Mouse (Mus musculus) neural tube, embryonic 11.5 days (tissue): ENCODE measurements at regions not wholly inside any gene's neighbourhood (a gene's known extent, or its start where the extent isn't known, plus 50 kb on each side); places are given as distances from the start of the nearest gene placed in this dataset.
"Not testable (repeated sequence)": the region's sequence is repeated elsewhere in the genome, so short reads cannot be mapped to it uniquely, and the experiment has no call there.

Experiments
- ATAC-seq: fragments of 200-750 bp; cut with Nextera tagmentation; 2 replicates; pipeline ENCODE4 v1.8.0; 2017; ENCODE audit warnings: moderate number of reproducible peaks, mild to moderate bottlenecking, moderate TSS enrichment, moderate library complexity; ENCODE audit not compliant: insufficient read depth, low FRiP score, low TSS enrichment
- DNase-seq: peaks from one replicate; pipeline ENCODE4 v3.0.0-alpha.2; 2015; ENCODE audit warnings: low spot score
- H3K27ac ChIP-seq: fragments of 300-500 bp; sonication (generic); 2 replicates; pipeline ENCODE4 v1.5.1; 2014; ENCODE audit warnings: low read depth, mild to moderate bottlenecking, low read length
- H3K27me3 ChIP-seq: fragments of 300-500 bp; sonication (generic); 2 replicates; pipeline ENCODE4 v1.6.1; 2014; ENCODE audit warnings: mild to moderate bottlenecking, low read length, mixed read lengths; ENCODE audit not compliant: control insufficient read depth, insufficient read depth
- H3K36me3 ChIP-seq: fragments of 300-500 bp; sonication (generic); 2 replicates; pipeline ENCODE4 v1.6.1; 2014; ENCODE audit warnings: mild to moderate bottlenecking, low read length, moderate library complexity, mixed read lengths; ENCODE audit not compliant: control insufficient read depth, insufficient read depth
- H3K4me1 ChIP-seq: fragments of 300-500 bp; sonication (generic); 2 replicates; pipeline ENCODE4 v1.6.1; 2014; ENCODE audit warnings: low read length, mixed read lengths; ENCODE audit not compliant: control insufficient read depth, insufficient read depth
- H3K4me2 ChIP-seq: fragments of 300-500 bp; sonication (generic); 2 replicates; pipeline ENCODE4 v1.6.1; 2014; ENCODE audit warnings: low read depth, mild to moderate bottlenecking, moderate library complexity
- H3K4me3 ChIP-seq: fragments of 300-500 bp; sonication (generic); 2 replicates; pipeline ENCODE4 v1.5.1; 2014; ENCODE audit warnings: low read depth, low read length
- H3K9ac ChIP-seq: fragments of 300-500 bp; sonication (generic); 2 replicates; pipeline ENCODE4 v1.6.1; 2014; ENCODE audit warnings: mild to moderate bottlenecking, low read length
- H3K9me3 ChIP-seq: fragments of 300-500 bp; sonication (generic); 2 replicates; pipeline ENCODE4 v1.6.1; 2016; ENCODE audit warnings: low read length; ENCODE audit not compliant: control insufficient read depth
- WGBS: fragments of 180-500 bp; shearing (Covaris S2); extraction: QIAGEN DNeasy Blood & Tissue Kit; methylation state at CpG from one replicate; pipeline ENCODE4 v1.1.7; 2014; 5-methylcytosine and 5-hydroxymethylcytosine counted together

DNA sequence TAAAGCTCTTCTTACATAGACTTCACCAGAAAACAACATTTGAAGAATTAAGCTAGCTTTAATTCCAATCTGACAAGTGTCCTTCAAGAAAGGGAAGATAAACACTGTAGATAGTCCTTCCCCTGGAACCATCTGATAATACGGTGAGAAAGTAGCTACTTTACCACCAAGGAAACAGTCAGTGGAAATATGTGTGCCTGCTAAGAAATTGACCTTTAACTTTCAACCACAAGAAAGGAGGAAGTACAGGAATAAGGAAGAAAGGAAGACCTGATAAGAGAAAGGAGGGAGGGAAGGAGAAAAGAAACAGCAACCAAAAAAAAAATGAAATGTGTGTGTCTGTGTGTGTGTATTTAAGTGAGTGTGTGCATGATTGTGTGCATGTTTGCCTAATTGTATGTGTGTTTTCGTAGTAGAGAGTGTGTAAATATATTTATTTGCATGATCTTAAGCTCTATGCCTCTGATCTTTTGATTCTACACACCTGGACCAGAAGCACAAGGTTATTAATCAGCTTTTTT is 831.3 kb downstream of the Pla2g4a start:
- Histone ChIP-seq H3K27ac (no peak overlapping the region), H3K9me3 (no peaks in the 10 kb centered on the region), H3K4me1 (no peaks in the 10 kb centered on the region), H3K9ac (no peak overlapping the region), H3K27me3 (no peaks in the 10 kb centered on the region), H3K4me3 (no peak overlapping the region), H3K4me2 (no peak overlapping the region), H3K36me3 (no peaks in the 10 kb centered on the region)
- DNase-seq (no peak), ATAC-seq (no peak)
- WGBS: 83% methylated on average over 2 of the region's 2 CpGs

- no peaks in the 10 kb centered on the region for H3K9me3 ChIP-seq
- no peaks in the 10 kb centered on the region for H3K4me1 ChIP-seq
- H3K9ac ChIP-seq: no peak overlapping the region
- no peak for ATAC-seq
- no peak overlapping the region for H3K27ac ChIP-seq
- no peak overlapping the region for H3K4me2 ChIP-seq
- DNase-seq: no peak
- no peaks in the 10 kb centered on the region for H3K36me3 ChIP-seq
- H3K27me3 ChIP-seq: no peaks in the 10 kb centered on the region
- H3K4me3 ChIP-seq: no peak overlapping the region
Observed at GRCm38 (mm10) chr1:149129138-149129537, 832.0 kb downstream of the Pla2g4a start.

- Histone ChIP-seq H3K9me3 (no peaks in the 10 kb centered on the region), H3K4me3 (no peak overlapping the region), H3K27ac (no peak overlapping the region), H3K36me3 (no peaks in the 10 kb centered on the region), H3K9ac (no peak overlapping the region), H3K27me3 (no peaks in the 10 kb centered on the region), H3K4me2 (no peak overlapping the region), H3K4me1 (no peaks in the 10 kb centered on the region)
- no peak for DNase-seq
- 90% methylated on average over 1 of the region's 1 CpGs for WGBS
- ATAC-seq: no peak
Observed at GRCm38 (mm10) chr1:149127709-149128108, 833.4 kb downstream of the Pla2g4a start.

GRCm38 (mm10) chr1:149103396-149103795 is 857.7 kb downstream of the Pla2g4a start:
- 51% methylated on average over 2 of the region's 2 CpGs for WGBS
- Histone ChIP-seq H3K9me3 (no peaks in the 10 kb centered on the region), H3K27ac (no peak overlapping the region), H3K27me3 (no peaks in the 10 kb centered on the region), H3K4me2 (no peak overlapping the region), H3K9ac (no peak overlapping the region), H3K36me3 (no peaks in the 10 kb centered on the region), H3K4me1 (no peaks in the 10 kb centered on the region), H3K4me3 (no peak overlapping the region)
- ATAC-seq: no peak
- DNase-seq: no peak

GRCm38 (mm10) chr1:149097426-149097825 is 863.7 kb downstream of the Pla2g4a start:
- Histone ChIP-seq H3K36me3 (no peaks in the 10 kb centered on the region), H3K9me3 (no peaks in the 10 kb centered on the region), H3K4me3 (no peak overlapping the region), H3K4me1 (no peaks in the 10 kb centered on the region), H3K9ac (no peak overlapping the region), H3K27ac (no peak overlapping the region), H3K27me3 (no peaks in the 10 kb centered on the region), H3K4me2 (no peak overlapping the region)
- DNase-seq: no peak
- 87% methylated on average over 1 of the region's 1 CpGs for WGBS
- no peak for ATAC-seq

DNA sequence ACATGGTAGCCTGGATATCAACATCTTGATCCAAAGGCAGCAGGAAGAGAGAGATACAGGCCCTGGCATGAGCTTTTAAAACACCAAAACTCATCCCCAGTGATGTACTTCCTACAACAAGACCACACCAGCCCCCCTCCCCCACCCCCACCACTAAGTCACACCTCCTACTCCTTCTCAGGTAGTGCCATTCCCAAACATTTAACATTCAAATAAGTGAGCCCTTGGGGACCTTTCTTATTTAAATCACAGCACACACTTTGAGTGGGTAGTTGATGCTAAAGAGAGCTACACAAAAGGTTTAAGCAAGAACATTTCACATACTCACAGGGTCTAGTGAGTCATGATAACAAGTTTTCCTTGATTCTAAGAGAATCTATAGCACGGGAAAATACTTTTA is 886.4 kb downstream of the Pla2g4a start:
- Histone ChIP-seq H3K27me3 (no peaks in the 10 kb centered on the region), H3K4me3 (no peak overlapping the region), H3K36me3 (no peaks in the 10 kb centered on the region), H3K9me3 (no peaks in the 10 kb centered on the region), H3K4me2 (no peak overlapping the region), H3K27ac (no peak overlapping the region), H3K4me1 (no peaks in the 10 kb centered on the region), H3K9ac (no peak overlapping the region)
- WGBS: 77% methylated on average over 1 of the region's 1 CpGs
- ATAC-seq (no peak), DNase-seq (no peak)

- DNase-seq (no peak), ATAC-seq (no peak)
- H3K4me1 ChIP-seq: no peaks in the 10 kb centered on the region
- H3K27me3 ChIP-seq: no peaks in the 10 kb centered on the region
- no peak overlapping the region for H3K9ac ChIP-seq
- H3K4me3 ChIP-seq: no peak overlapping the region
- H3K36me3 ChIP-seq: no peaks in the 10 kb centered on the region
- H3K9me3 ChIP-seq: no peaks in the 10 kb centered on the region
- H3K4me2 ChIP-seq: no peak overlapping the region
- no peak overlapping the region for H3K27ac ChIP-seq
Observed at GRCm38 (mm10) chr1:149069570-149069969, 891.5 kb downstream of the Pla2g4a start.

GRCm38 (mm10) chr1:149063011-149063410 is 898.1 kb downstream of the Pla2g4a start:
- not testable (repeated sequence) for H3K4me2 ChIP-seq, H3K9ac ChIP-seq, H3K36me3 ChIP-seq, H3K27ac ChIP-seq, H3K9me3 ChIP-seq, DNase-seq, ATAC-seq, H3K4me1 ChIP-seq, H3K27me3 ChIP-seq, H3K4me3 ChIP-seq
- WGBS: 84% methylated on average over 3 of the region's 3 CpGs

- H3K36me3 ChIP-seq: no peaks in the 10 kb centered on the region
- WGBS: 84% methylated on average over 3 of the region's 3 CpGs
- H3K4me2 ChIP-seq: no peak overlapping the region
- no peaks in the 10 kb centered on the region for H3K4me1 ChIP-seq
- H3K27me3 ChIP-seq: no peaks in the 10 kb centered on the region
- no peaks in the 10 kb centered on the region for H3K9me3 ChIP-seq
- DNase-seq (no peak), ATAC-seq (no peak)
- no peak overlapping the region for H3K4me3 ChIP-seq
- H3K9ac ChIP-seq: no peak overlapping the region
- H3K27ac ChIP-seq: no peak overlapping the region
Observed at GRCm38 (mm10) chr1:149038188-149038967, 922.7 kb downstream of the Pla2g4a start.
